Mouse (Mus musculus) heart, adult 2 months (tissue): Measurements from ENCODE around the gene Lig3.

Experiments
- CTCF ChIP-seq: fragments of 200-600 bp; IDR thresholded peaks from 2 replicates; pipeline ENCODE4 v1.8.1; 2022; ENCODE audit warnings: antibody characterized with exemption, mild to moderate bottlenecking, moderate library complexity
- EP300 ChIP-seq: fragments of 200-500 bp; IDR thresholded peaks from 2 replicates; pipeline ENCODE4 v1.6.1; 2011; ENCODE audit warnings: low read depth, low read length, control low read depth; ENCODE audit not compliant: insufficient read depth

DNA sequence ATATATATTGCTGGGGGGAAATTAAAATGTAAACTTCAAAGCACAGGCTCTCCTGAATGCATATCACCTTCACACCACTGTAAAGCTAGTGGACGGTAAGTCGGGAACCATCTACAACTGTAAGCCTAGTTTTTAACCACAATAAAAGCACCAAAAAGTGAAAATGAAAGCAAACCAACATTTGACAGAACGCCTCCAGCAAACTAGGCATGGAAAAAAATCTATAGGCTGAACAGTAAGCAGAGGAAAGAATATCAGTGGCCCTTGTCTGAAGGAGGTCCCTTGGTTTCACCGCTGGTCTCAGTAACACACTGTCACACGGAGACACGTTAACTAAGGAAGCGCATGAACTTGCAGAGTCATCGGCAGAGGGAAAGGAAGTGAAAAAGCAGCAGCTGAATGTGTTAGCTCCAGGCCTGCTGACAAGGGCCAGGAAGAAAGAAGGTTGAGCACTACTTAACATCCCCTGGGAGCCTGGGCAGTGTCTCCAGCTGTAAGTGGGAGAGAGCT is 34.0 kb upstream of the Lig3 start:
- TF ChIP-seq EP300 (no peak), CTCF (no peak)
